Mouse (Mus musculus): ENCODE results near the gene Nhs. TPM values are rescaled to one million over a fixed set of nuclear protein-coding genes. Genes with fewer than 3 reads are reported as not detected.
A peak's percentile ranks its signal among the peaks of the same experiment; 100 is the strongest.
"Not testable (repeated sequence)": the region's sequence is repeated elsewhere in the genome, so short reads cannot be mapped to it uniquely, and the experiment has no call there.

Nhs gene
- polyA plus RNA-seq, 1 experiment from 2014 or later: 1.5 TPM

- Histone ChIP-seq H3K27ac (no peak overlapping the region), H3K9me3 (no peaks in the 10 kb centered on the region), H3K36me3 (no peaks in the 10 kb centered on the region), H3K4me3 (replicated peaks) (no peak overlapping the region), H3K27me3 (replicated peaks) (peaks cover 31% of the 10 kb centered on the region), H3K4me2 (replicated peaks) (no peak overlapping the region), H3K9ac (no peak overlapping the region), H3K4me1 (replicated peaks) (no peaks in the 10 kb centered on the region)
- WGBS: 68% methylated on average over 4 of the region's 4 CpGs
- no peak for ATAC-seq
These were observed 249.6 kb downstream of the Nhs start for GRCm38 (mm10) chrX:161909963-161910362.

- WGBS: 22% methylated on average over 48 of the region's 48 CpGs
- no peaks in the 10 kb centered on the region for H3K9me3 ChIP-seq
- no peak overlapping the region; the same call in 1 of the 2 replicates for H3K9ac ChIP-seq
- H3K4me1 ChIP-seq (replicated peaks): no peaks in the 10 kb centered on the region
- peaks cover 31% of the 10 kb centered on the region for H3K27me3 ChIP-seq (replicated peaks)
- no peaks in the 10 kb centered on the region for H3K36me3 ChIP-seq
- ATAC-seq: peak; percentile 66
- H3K27ac ChIP-seq: no peak overlapping the region
- peak overlapping the region; percentile 41 for H3K4me3 ChIP-seq (replicated peaks)
- peak overlapping the region; percentile 87 for H3K4me2 ChIP-seq (replicated peaks)
These were observed 250.7 kb downstream of the Nhs start for GRCm38 (mm10) chrX:161908652-161909403.

- ATAC-seq: peak; percentile 53
- H3K27ac ChIP-seq: no peak overlapping the region
- H3K4me2 ChIP-seq (replicated peaks): peak overlapping the region; percentile 87
- no peaks in the 10 kb centered on the region for H3K9me3 ChIP-seq
- H3K4me1 ChIP-seq (replicated peaks): no peaks in the 10 kb centered on the region
- H3K9ac ChIP-seq: no peak overlapping the region
- H3K4me3 ChIP-seq (replicated peaks): peak overlapping the region; percentile 41
- 28% methylated on average over 52 of the region's 53 CpGs for WGBS
- H3K36me3 ChIP-seq: no peaks in the 10 kb centered on the region
- peaks cover 31% of the 10 kb centered on the region for H3K27me3 ChIP-seq (replicated peaks)
These were observed 251.6 kb downstream of the Nhs start for GRCm38 (mm10) chrX:161907595-161908592.

DNA sequence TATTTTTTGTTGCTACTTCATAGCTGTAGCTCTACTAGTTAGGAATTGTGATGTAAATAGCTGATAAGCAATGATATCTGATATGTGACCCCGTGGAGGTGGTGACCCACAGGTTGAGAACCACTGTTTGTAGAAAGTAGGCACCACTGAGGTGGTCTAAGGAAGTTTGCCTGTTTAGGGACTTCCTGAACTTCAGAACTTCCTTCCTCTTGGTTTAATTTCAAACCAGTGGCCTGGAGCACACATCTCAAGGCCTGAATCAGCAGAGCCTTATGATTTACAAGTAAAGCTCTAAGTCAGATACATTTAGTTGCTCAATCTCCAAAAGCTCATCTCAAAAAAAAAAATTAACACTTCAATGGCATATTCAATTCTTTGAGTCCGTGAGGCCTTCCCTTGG lies 265.1 kb downstream of the Nhs start:
- no peak for ATAC-seq

DNA sequence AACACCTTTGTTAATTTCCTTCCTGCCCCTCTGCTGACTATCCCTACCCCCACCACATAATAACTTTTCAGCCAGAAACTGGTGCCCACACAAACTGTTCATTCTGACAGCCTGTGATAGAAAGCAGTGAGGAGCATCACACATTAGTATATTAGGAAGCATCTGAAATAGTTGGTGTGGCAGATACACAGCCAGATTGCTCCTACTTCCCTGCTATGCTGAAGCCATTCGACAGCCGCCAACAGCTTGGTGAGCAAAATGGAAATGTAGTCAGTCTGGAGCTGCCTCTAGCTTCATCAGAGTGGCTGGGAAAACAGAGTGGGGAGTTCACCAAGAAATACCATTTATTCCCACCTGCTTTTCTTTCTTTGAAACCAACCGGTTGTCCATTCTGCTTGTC lies 275.9 kb downstream of the Nhs start:
- WGBS: 80% methylated on average over 3 of the region's 3 CpGs
- H3K27me3 ChIP-seq (replicated peaks): no peaks in the 10 kb centered on the region
- H3K27ac ChIP-seq: no peak overlapping the region
- no peaks in the 10 kb centered on the region for H3K4me1 ChIP-seq (replicated peaks)
- H3K36me3 ChIP-seq: no peaks in the 10 kb centered on the region
- H3K4me3 ChIP-seq (replicated peaks): no peak overlapping the region
- no peak for ATAC-seq
- H3K9me3 ChIP-seq: no peaks in the 10 kb centered on the region
- H3K4me2 ChIP-seq (replicated peaks): no peak overlapping the region
- no peak overlapping the region for H3K9ac ChIP-seq

More for the DNA sequence above, 265.1 kb downstream of the Nhs start:
- Histone ChIP-seq H3K4me3 (replicated peaks) (no peak overlapping the region), H3K27me3 (replicated peaks) (no peaks in the 10 kb centered on the region), H3K4me2 (replicated peaks) (no peak overlapping the region), H3K4me1 (replicated peaks) (no peaks in the 10 kb centered on the region), H3K9ac (no peak overlapping the region), H3K36me3 (no peaks in the 10 kb centered on the region), H3K27ac (no peak overlapping the region), H3K9me3 (no peaks in the 10 kb centered on the region)
- 56% methylated on average over 2 of the region's 2 CpGs for WGBS

DNA sequence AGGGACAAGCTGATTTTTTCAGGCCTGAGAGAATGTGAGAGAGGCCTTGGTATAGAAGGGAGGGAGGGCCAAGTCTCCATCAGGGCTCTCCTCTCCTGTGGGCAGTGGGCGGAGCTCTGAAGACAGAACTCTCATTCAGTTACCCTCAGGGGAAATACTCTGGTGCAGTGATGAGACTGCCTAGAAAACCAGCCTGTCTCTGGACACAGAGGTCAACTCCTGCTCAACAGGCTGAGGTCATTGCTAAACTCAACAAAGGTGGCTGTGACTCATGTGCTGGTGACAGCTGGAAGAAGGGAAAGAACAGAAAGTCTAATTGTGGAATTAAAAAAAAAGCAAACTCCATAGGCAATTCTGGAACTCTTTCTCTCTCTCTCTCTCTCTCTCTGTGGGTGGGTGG lies 282.4 kb downstream of the Nhs start:
- no peaks in the 10 kb centered on the region for H3K27me3 ChIP-seq (replicated peaks)
- H3K36me3 ChIP-seq: no peaks in the 10 kb centered on the region
- 82% methylated on average over 1 of the region's 1 CpGs for WGBS
- H3K4me3 ChIP-seq (replicated peaks): no peak overlapping the region
- H3K9ac ChIP-seq: no peak overlapping the region
- no peak for ATAC-seq
- H3K27ac ChIP-seq: no peak overlapping the region
- H3K4me2 ChIP-seq (replicated peaks): no peak overlapping the region
- no peaks in the 10 kb centered on the region for H3K4me1 ChIP-seq (replicated peaks)
- no peaks in the 10 kb centered on the region for H3K9me3 ChIP-seq

DNA sequence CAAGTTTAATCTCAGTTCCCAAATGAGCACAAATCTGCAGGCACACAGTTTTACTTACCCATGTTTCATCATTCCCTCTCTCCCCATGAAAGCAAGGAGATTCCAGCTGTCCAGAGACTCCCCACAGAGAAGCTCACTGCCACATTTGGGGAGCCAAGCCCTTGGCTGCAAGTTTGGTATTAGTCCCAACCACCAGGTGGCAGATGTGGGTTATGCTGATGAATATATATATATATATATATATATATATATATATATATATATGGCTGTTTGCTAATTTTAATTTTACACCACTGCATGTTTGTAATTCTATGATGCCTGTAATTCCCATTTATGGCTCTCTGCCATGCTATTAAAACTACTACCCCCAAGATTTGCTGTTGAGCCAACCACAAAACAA lies 286.0 kb downstream of the Nhs start:
- ATAC-seq: no peak
- Histone ChIP-seq H3K9me3 (no peaks in the 10 kb centered on the region), H3K27me3 (replicated peaks) (no peaks in the 10 kb centered on the region), H3K36me3 (no peaks in the 10 kb centered on the region), H3K4me1 (replicated peaks) (no peaks in the 10 kb centered on the region), H3K4me3 (replicated peaks) (no peak overlapping the region), H3K9ac (no peak overlapping the region), H3K27ac (no peak overlapping the region), H3K4me2 (replicated peaks) (no peak overlapping the region)

- no peaks in the 10 kb centered on the region for H3K4me1 ChIP-seq (replicated peaks)
- no peaks in the 10 kb centered on the region for H3K9me3 ChIP-seq
- no peaks in the 10 kb centered on the region for H3K36me3 ChIP-seq
- H3K4me3 ChIP-seq (replicated peaks): no peak overlapping the region
- H3K27ac ChIP-seq: no peak overlapping the region
- no peak overlapping the region for H3K4me2 ChIP-seq (replicated peaks)
- H3K9ac ChIP-seq: no peak overlapping the region
- 90% methylated on average over 7 of the region's 7 CpGs for WGBS
- no peak for ATAC-seq
- no peaks in the 10 kb centered on the region for H3K27me3 ChIP-seq (replicated peaks)
These were observed 288.2 kb downstream of the Nhs start for GRCm38 (mm10) chrX:161871306-161871705.

DNA sequence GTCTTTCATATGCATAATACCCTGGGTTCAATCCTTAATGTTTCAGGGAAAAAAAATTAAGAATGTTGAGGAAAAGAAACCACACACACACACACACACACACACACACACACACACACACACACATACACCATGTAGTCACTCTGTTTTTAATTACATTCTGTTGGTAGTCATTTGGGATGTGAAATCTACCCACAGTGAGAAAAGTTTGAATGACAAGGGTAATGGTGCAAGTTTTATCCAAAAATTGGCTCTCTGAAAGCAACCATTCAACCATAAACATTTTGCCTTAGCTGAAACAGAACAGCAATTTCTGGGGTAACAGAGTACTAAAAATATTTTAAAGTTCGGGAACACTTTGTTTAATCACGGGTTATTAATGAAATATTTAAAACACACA lies 303.9 kb downstream of the Nhs start:
- no peak overlapping the region for H3K4me2 ChIP-seq (replicated peaks)
- no peak overlapping the region for H3K9ac ChIP-seq
- WGBS: 76% methylated on average over 2 of the region's 2 CpGs
- H3K27me3 ChIP-seq (replicated peaks): no peaks in the 10 kb centered on the region
- H3K4me1 ChIP-seq (replicated peaks): no peaks in the 10 kb centered on the region
- no peak overlapping the region for H3K4me3 ChIP-seq (replicated peaks)
- H3K9me3 ChIP-seq: no peaks in the 10 kb centered on the region
- no peaks in the 10 kb centered on the region for H3K36me3 ChIP-seq
- no peak overlapping the region for H3K27ac ChIP-seq
- ATAC-seq: no peak

DNA sequence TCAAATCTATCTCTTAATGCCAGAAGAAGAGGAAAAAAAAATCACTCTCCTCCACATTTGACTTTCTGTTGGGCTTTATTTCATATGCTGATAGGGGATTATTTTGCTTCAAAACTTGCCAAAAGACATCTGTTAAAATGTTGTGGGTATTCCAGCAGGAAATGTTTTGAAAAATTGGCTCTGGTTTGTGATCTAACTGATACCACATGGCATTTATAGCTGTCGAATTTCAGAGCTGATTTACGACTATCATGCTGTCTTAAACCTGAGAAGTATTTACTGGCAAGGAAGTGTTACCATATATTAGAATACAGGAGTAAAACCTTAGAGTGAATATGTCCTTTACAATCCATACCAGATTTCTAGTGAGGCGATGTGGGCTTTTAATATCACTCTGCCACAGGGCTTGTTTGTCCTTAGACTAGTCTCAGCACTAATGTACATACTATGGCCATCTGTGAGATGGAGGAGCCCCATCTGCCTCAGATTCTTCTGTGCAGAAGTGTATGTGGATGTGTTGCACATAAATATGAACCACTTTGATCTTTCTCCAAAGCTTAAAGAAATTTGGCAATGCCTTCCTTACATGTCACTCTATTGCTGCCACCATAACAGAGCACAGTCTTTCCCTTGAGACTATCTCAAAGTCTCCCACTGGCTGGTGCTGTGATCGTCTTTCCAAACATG lies 305.8 kb downstream of the Nhs start:
- H3K9me3 ChIP-seq: no peaks in the 10 kb centered on the region
- no peaks in the 10 kb centered on the region for H3K36me3 ChIP-seq
- ATAC-seq: no peak
- no peak overlapping the region for H3K9ac ChIP-seq
- no peaks in the 10 kb centered on the region for H3K4me1 ChIP-seq (replicated peaks)
- H3K4me3 ChIP-seq (replicated peaks): no peak overlapping the region
- no peak overlapping the region for H3K4me2 ChIP-seq (replicated peaks)
- H3K27ac ChIP-seq: no peak overlapping the region
- WGBS: 67% methylated on average over 4 of the region's 4 CpGs
- H3K27me3 ChIP-seq (replicated peaks): no peaks in the 10 kb centered on the region

DNA sequence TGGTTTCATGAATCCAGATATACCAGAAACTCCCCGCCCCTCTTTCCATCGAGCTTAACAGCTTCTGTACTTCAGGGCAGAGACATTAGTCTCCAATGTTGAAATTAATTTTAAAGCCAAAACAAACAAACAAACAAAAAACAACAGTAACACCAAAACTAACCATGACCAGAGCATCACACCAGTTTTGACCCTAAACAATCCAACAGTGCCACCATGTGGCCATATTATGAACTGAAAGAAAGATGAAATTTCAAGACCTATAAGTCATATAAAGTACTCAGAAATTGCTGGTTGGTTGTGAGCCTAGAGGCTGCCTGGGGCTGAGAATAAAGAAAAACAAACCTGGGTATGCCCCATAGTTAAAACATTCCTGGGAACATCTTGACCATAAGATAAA lies 333.3 kb downstream of the Nhs start:
- not testable (repeated sequence) for H3K9me3 ChIP-seq; H3K9ac ChIP-seq; H3K4me2 ChIP-seq (replicated peaks); H3K27ac ChIP-seq; ATAC-seq; H3K27me3 ChIP-seq (replicated peaks); H3K4me1 ChIP-seq (replicated peaks); H3K4me3 ChIP-seq (replicated peaks); H3K36me3 ChIP-seq
- WGBS: 28% methylated on average over 2 of the region's 2 CpGs

- 26% methylated on average over 6 of the region's 6 CpGs for WGBS
- ATAC-seq: no peak
- no peak overlapping the region for H3K4me3 ChIP-seq (replicated peaks)
These were observed 369.3 kb downstream of the Nhs start for GRCm38 (mm10) chrX:161790182-161790581.

More at GRCm38 (mm10) chrX:161790182-161790581, 369.3 kb downstream of the Nhs start:
- H3K4me1 ChIP-seq (replicated peaks): no peaks in the 10 kb centered on the region
- H3K27ac ChIP-seq: no peak overlapping the region
- no peaks in the 10 kb centered on the region for H3K9me3 ChIP-seq
- H3K27me3 ChIP-seq (replicated peaks): peaks cover 2% of the 10 kb centered on the region; the same call in 1 of the 2 replicates
- no peak overlapping the region for H3K9ac ChIP-seq
- H3K36me3 ChIP-seq: no peaks in the 10 kb centered on the region
- no peak overlapping the region for H3K4me2 ChIP-seq (replicated peaks)

Measured in intestine, embryonic 15.5 days (tissue).